Mouse (Mus musculus) olfactory bulb, adult 2 months (tissue): ENCODE results near the gene Gcnt7.

ENCODE experiments used
- CTCF ChIP-seq: fragments of 200-500 bp; IDR thresholded peaks from 2 replicates; pipeline ENCODE4 v1.5.1; 2012; ENCODE audit warnings: low read depth, mild to moderate bottlenecking, low read length, moderate library complexity; ENCODE audit not compliant: insufficient read depth
- POLR2A ChIP-seq: fragments of 200-500 bp; IDR thresholded peaks from 2 replicates; pipeline ENCODE4 v1.6.1; 2012; ENCODE audit warnings: mild to moderate bottlenecking, low read depth, low read length, moderate library complexity; ENCODE audit not compliant: insufficient read depth

DNA sequence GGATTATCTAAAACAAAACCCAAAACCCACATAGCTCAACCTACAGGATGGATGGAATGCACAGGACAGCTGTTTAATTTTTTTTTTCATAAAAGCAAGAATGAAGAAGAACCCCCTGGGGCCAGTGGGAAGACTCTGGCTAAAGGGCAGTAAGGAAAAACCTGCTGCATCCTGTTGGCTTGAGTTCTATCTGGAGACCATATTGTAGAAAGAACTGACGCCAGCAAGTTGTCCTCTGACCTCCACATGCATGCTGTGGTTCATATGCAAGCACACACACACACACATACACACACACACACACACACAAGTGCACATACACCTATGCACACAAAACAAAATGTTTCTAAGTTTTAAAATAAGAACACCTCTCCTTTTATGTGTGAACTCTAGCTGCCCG, 47.7 kb downstream of the Gcnt7 start:
- TF ChIP-seq POLR2A (no peak), CTCF (no peak)
